Mouse (Mus musculus) cerebellum, postnatal 25 days (tissue): ENCODE measurements around the gene Bag5.

Experiments used
- DNase-seq, 2 experiments: peaks; one replicate each; pipeline ENCODE4 v3.0.0; 2021; ENCODE audit warnings: mixed read lengths in 2 of 2

Gene Bag5

GRCm38 (mm10) chr12:111696239-111696638 lies 16.8 kb downstream of the Bag5 start:
- peak; percentile 84 to 87 for DNase-seq

GRCm38 (mm10) chr12:111694880-111695804 lies 17.9 kb downstream of the Bag5 start:
- DNase-seq = peak; percentile 41 to 60

- peak; percentile 33 to 53 for DNase-seq
Observed at GRCm38 (mm10) chr12:111694271-111694781, 18.7 kb downstream of the Bag5 start.

- DNase-seq = peak; percentile 38 to 57
Observed at GRCm38 (mm10) chr12:111693341-111694270, 19.5 kb downstream of the Bag5 start.

- no peak for DNase-seq
Observed at GRCm38 (mm10) chr12:111692899-111693298, 20.2 kb downstream of the Bag5 start.

GRCm38 (mm10) chr12:111691346-111691872 lies 21.6 kb downstream of the Bag5 start:
- peak in 1 of 2 experiments; percentile 52 for DNase-seq

GRCm38 (mm10) chr12:111689426-111689825 lies 23.6 kb downstream of the Bag5 start:
- DNase-seq = peak in 1 of 2 experiments; percentile 68

GRCm38 (mm10) chr12:111688069-111688428 lies 25.0 kb downstream of the Bag5 start:
- peak in 1 of 2 experiments; percentile 72 for DNase-seq

- peak; percentile 74 to 79 for DNase-seq
Observed at GRCm38 (mm10) chr12:111687350-111688068, 25.5 kb downstream of the Bag5 start.

GRCm38 (mm10) chr12:111686390-111686789 lies 26.7 kb downstream of the Bag5 start:
- DNase-seq = no peak

- no peak for DNase-seq
Observed at GRCm38 (mm10) chr12:111682806-111683205, 30.3 kb downstream of the Bag5 start.

GRCm38 (mm10) chr12:111682003-111682402 lies 31.1 kb downstream of the Bag5 start:
- no peak for DNase-seq

- no peak for DNase-seq
Observed at GRCm38 (mm10) chr12:111681305-111681704, 31.8 kb downstream of the Bag5 start.

GRCm38 (mm10) chr12:111680661-111681060 lies 32.4 kb downstream of the Bag5 start:
- DNase-seq = no peak

- no peak for DNase-seq
Observed at GRCm38 (mm10) chr12:111678997-111679396, 34.1 kb downstream of the Bag5 start.

- DNase-seq = no peak
Observed at GRCm38 (mm10) chr12:111678670-111678933, 34.5 kb downstream of the Bag5 start.

- DNase-seq = peak; percentile 92 to 94
Observed at GRCm38 (mm10) chr12:111677882-111678669, 35.0 kb downstream of the Bag5 start, which contains the start of gene Trmt61a. TSS of gene Trmt61a (plus strand) at chr12:111678105.

- peak in 1 of 2 experiments; percentile 61 for DNase-seq
Observed at GRCm38 (mm10) chr12:111677421-111677820, 35.6 kb downstream of the Bag5 start.

GRCm38 (mm10) chr12:111675797-111676580 lies 37.1 kb downstream of the Bag5 start:
- no peak for DNase-seq

- no peak for DNase-seq
Observed at GRCm38 (mm10) chr12:111674850-111675486, 38.1 kb downstream of the Bag5 start.
